Mouse (Mus musculus) heart, postnatal 0 days (tissue): Measurements from ENCODE around the gene Lman1l.
A peak's percentile ranks its signal among the peaks of the same experiment; 100 is the strongest.

ENCODE experiments used
- CTCF ChIP-seq: IDR thresholded peaks from 2 replicates; pipeline ENCODE4 v1.5.1; 2016; ENCODE audit warnings: antibody characterized with exemption, control low read depth, low read depth
- EP300 ChIP-seq: IDR thresholded peaks from 2 replicates; pipeline ENCODE4 v1.6.1; 2016; ENCODE audit warnings: antibody characterized with exemption, low read depth

GRCm38 (mm10) chr9:57637741-57638322 lies 17.3 kb upstream of the Lman1l start:
- 0 out of 2 replicates have a peak, but pooled peaks have one; percentile 50 for TF ChIP-seq EP300
- TF ChIP-seq CTCF: no peak
